Mouse (Mus musculus) small intestine, adult 2 months (tissue): ENCODE results near the gene Zfp408.

Experiments
- CTCF ChIP-seq: fragments of 200-500 bp; IDR thresholded peaks from 2 replicates; pipeline ENCODE4 v1.5.1; 2012; ENCODE audit warnings: low read depth, mild to moderate bottlenecking, control low read depth, inconsistent platforms, low read length, moderate library complexity, mixed read lengths; ENCODE audit not compliant: insufficient replicate concordance, insufficient read length; ENCODE audit errors: extremely low read depth
- POLR2A ChIP-seq: fragments of 200-500 bp; IDR thresholded peaks from 2 replicates; pipeline ENCODE4 v1.6.1; 2012; ENCODE audit warnings: low read depth, mild to moderate bottlenecking, control low read depth, inconsistent platforms, low read length, moderate library complexity

- TF ChIP-seq CTCF (no peak), POLR2A (no peak)
Observed at GRCm38 (mm10) chr2:91651458-91652258, 2.1 kb upstream of the Zfp408 start.
